Mouse (Mus musculus) heart, adult 2 months (tissue): ENCODE measurements around the gene Olfr221.

ENCODE experiments used
- CTCF ChIP-seq: fragments of 200-600 bp; IDR thresholded peaks from 2 replicates; pipeline ENCODE4 v1.8.1; 2022; ENCODE audit warnings: antibody characterized with exemption, mild to moderate bottlenecking, moderate library complexity
- EP300 ChIP-seq: fragments of 200-500 bp; IDR thresholded peaks from 2 replicates; pipeline ENCODE4 v1.6.1; 2011; ENCODE audit warnings: low read depth, low read length, control low read depth; ENCODE audit not compliant: insufficient read depth

- no peak for TF ChIP-seq CTCF
- TF ChIP-seq EP300: no peak
These were observed 36.6 kb downstream of the Olfr221 start for GRCm38 (mm10) chr14:52005616-52006015.
